Mouse (Mus musculus) hindbrain, embryonic 10.5 days (tissue): ENCODE data around the gene Bmp7. TPM values are rescaled to one million over a fixed set of nuclear protein-coding genes. Genes with fewer than 3 reads are reported as not detected.

Source experiments
- DNase-seq: peaks from one replicate; pipeline ENCODE4 v3.0.0-alpha.2; 2017; ENCODE audit warnings: low spot score
- H3K27ac ChIP-seq: fragments of 300-500 bp; sonication (generic); 2 replicates; pipeline ENCODE4 v1.5.1; 2016; ENCODE audit warnings: mild to moderate bottlenecking, moderate library complexity
- H3K27me3 ChIP-seq: fragments of 300-500 bp; sonication (generic); 2 replicates; pipeline ENCODE4 v1.6.1; 2016; ENCODE audit warnings: mild to moderate bottlenecking; ENCODE audit not compliant: poor library complexity, insufficient read depth, severe bottlenecking
- H3K36me3 ChIP-seq: fragments of 300-500 bp; sonication (generic); 2 replicates; pipeline ENCODE4 v1.6.1; 2016; ENCODE audit warnings: mild to moderate bottlenecking, moderate library complexity
- H3K4me1 ChIP-seq: fragments of 300-500 bp; sonication (generic); replicated peaks from 2 replicates; pipeline ENCODE4 v1.6.1; 2016; ENCODE audit warnings: mild to moderate bottlenecking
- H3K4me3 ChIP-seq: fragments of 300-500 bp; sonication (generic); 2 replicates; pipeline ENCODE4 v1.5.1; 2016; ENCODE audit warnings: mild to moderate bottlenecking, moderate library complexity
- H3K9me3 ChIP-seq: fragments of 300-500 bp; sonication (generic); 2 replicates; pipeline ENCODE4 v1.6.1; 2016; ENCODE audit warnings: mild to moderate bottlenecking, moderate library complexity
- WGBS: fragments of 180-500 bp; shearing (Covaris S2); methylation state at CpG from one replicate; pipeline ENCODE4 v1.1.7; 2016; 5-methylcytosine and 5-hydroxymethylcytosine counted together
- polyA plus RNA-seq: library from polyadenylated mRNA; unstranded; fragments of >200 nt; fragmentation: Nextera tagmentation; extraction: Ambion mirVana; gene quantifications from 2 replicates; pipeline ENCODE4 v1.2.1, GENCODE M21; 2016

Bmp7 gene
- 12.9 and 14.8 TPM in 2 replicates for polyA plus RNA-seq

DNA sequence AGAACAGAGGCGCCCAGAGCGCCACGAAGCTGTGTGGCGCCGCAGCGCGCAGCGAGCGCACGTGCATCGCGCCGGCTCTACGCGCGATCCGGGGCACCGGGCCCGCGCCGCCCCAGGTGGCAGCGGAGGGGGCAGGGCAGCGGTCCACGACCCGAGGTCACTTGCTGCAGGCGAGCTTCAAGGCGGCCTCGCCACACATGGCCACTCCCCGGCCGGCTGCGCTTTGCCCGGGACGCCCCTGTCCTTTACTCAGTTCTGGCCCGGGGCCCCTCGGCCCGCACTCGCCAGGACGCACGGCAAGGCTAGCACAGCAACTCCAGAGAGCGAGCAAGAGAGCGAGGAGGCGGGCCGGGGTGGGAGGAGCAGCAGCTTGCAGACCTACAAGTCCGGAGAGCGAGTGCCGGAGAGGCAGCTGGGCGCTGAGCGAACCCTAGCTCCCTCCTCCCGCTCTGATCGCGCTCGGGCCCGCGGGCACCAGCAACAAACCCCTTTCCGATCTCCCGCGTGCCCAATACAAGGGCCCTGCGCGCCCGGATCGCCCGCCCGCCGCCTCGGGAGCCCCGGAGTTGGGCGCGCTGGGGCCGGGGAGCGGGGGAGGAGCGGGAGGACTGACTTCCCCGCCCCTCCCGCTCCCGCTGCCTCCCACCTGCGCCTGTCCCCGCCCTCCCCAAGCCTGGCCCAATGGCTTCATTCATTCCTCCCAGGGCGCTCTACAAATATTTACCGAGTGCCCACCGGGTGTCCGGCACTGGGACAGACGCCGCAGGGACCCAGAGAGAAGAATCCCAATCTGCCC is at the start of gene Bmp7:
Gene Bmp7 (minus strand): TSS at position 319 of the 796 bp plus-strand sequence.
- peak; percentile 85 for DNase-seq
- Histone ChIP-seq H3K27ac (peak within 1 kb of the TSS; percentile 84), H3K4me3 (peak within 1 kb of the TSS; percentile 63), H3K4me1 (peaks cover 70% of the 10 kb centered on the region), H3K36me3 (no peaks in the 10 kb centered on the region), H3K27me3 (peaks cover 98% of the 10 kb centered on the region), H3K9me3 (no peaks in the 10 kb centered on the region)
- under 1% methylated on average over 82 of the region's 82 CpGs for WGBS

DNA sequence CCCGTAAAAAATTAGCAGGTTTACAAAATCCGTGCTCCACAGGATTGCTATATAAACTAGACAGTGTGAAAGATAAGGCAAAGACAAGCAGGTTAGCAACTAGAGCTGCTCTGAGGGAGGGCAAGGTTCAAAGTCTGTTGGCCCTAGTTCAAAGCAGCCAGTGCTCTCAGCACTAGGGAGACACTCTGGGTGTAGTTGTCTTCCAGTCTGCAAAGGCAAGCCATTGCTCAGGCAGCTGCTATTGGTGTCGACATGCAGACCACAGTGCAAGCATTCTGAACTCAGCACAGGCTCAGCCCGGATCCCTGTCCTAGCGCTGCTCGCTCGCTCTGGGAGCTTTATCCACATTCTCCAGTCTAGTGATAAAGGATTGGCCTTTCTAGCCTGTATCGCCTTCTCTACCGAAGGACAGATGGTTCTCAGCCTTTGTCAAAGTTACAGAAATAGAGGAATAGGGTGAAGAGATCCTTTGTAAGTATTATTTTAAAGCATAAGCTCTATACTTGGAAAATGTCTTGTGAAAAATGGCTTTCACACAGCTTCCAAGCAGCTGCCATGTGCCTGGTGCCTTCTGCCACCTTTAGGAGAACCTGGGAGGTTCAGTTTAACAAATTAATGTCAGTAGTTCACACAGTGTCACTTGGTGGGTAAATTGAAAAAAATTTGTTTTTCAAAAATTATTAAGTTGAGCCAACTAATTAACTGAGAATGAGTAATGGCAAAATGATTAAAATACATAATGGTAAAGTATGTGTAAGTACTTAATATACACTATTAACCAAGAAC is 42.8 kb upstream of the Bmp7 start:
- DNase-seq = no peak
- peaks cover 5% of the 10 kb centered on the region for H3K4me1 ChIP-seq
- 79% methylated on average over 9 of the region's 9 CpGs for WGBS
- no peak overlapping the region for H3K4me3 ChIP-seq
- no peaks in the 10 kb centered on the region for H3K36me3 ChIP-seq
- peaks cover 8% of the 10 kb centered on the region for H3K9me3 ChIP-seq
- H3K27me3 ChIP-seq = peaks cover 5% of the 10 kb centered on the region
- H3K27ac ChIP-seq = no peak overlapping the region

DNA sequence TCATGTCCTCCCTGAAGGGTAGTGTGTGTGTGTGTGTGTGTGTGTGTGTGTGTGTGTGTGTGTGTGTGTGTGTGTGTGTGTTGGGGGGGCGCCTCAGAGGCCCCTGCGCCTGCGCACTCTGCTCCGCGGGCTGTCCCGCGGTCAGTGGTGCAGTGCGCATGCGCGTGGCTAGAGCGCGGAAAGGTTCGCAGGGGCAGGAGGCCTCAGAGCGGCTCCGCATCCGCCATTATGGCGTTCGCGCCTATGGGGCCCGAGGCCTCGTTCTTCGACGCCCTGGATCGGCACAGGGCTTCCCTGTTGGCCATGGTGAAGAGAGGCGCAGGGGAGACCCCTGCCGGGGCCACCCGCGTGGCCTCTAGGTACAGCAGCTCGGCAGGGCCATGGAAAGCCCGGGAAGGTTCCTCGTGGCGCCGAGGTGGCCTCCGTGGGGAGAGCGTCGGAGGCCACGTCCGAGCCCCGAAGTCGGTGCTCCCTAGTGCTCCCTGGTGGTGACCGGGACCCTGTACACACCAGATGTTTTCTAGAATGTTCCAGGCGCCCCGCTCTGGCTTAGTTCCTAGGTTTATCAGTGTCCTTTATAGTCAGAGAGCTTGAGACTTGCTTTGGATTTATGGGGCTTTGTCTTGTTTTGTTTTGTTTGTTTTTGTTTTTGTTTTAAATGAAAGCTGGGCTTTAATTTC is 39.7 kb upstream of the Bmp7 start:
- DNase-seq = no peak
- peaks cover 8% of the 10 kb centered on the region for H3K9me3 ChIP-seq
- no peak overlapping the region for H3K4me3 ChIP-seq
- peaks cover 19% of the 10 kb centered on the region for H3K27me3 ChIP-seq
- no peak overlapping the region for H3K27ac ChIP-seq
- no peaks in the 10 kb centered on the region for H3K36me3 ChIP-seq
- 92% methylated on average over 42 of the region's 43 CpGs for WGBS
- peaks cover 28% of the 10 kb centered on the region for H3K4me1 ChIP-seq

DNA sequence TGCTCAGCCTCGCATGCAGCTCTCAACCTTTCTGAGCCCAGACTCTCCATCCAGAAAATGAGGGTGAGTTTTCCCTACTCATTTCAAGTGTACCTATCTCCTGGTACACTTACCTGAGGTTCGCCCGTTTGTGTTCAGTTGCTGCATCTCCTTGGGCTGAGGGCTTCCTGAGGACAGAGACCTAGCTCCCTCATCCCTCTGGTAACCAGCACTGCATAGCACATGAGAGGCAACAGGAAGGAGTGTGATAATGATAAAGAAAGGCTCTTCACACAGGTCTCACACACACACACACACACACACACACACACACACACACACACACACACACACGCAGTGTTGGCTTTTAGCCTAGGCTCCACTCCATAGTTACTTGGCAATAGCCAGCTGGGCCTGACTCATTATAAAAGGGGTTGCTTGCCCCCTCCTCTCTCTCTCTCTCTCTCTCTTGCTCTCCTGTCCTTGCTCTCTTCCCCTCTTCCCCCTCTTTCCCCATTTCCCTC is 38.1 kb upstream of the Bmp7 start:
- peaks cover 19% of the 10 kb centered on the region for H3K27me3 ChIP-seq
- 47% methylated on average over 4 of the region's 4 CpGs for WGBS
- no peak overlapping the region for H3K4me3 ChIP-seq
- no peaks in the 10 kb centered on the region for H3K36me3 ChIP-seq
- H3K9me3 ChIP-seq = peaks cover 8% of the 10 kb centered on the region
- H3K27ac ChIP-seq = peak overlapping the region; percentile 81; the same call in 1 of the 2 replicates
- H3K4me1 ChIP-seq = peaks cover 41% of the 10 kb centered on the region
- DNase-seq = no peak

DNA sequence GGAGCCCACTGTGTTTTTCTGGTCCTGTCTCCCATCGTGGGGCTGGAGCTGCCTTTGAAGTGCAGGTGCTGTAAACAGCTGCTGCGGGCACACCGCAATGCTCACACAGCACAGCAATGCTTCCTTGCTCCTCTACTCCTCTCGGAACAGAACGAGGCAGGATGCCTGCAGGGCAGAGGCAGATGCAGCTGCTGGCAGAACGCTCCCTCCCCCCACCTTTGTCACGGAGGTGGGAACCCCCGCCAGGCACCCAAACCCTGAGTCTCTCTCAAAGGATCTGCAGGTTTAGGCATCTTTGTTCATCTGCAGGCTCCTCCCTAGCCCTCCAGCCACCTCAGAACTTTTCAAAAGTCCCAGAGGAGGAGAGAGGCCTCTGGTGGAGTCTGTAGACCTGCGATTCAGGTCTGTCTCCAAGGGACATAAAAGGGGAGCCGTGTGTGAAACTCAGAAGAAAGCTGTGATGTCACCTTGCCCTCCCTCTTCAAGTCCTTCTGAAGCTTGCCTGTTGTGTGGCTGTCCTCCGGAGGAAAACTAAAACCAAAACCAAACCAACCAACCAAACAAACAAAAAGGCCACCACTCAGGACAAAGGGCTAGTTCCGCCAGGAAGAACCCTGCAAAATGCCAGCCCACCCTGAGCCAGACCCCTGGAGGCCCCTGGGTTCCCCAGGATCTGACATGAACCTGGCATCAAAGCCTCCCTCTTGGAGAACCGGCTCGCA is 37.4 kb upstream of the Bmp7 start, which contains the start of gene Spo11:
Gene Spo11 (plus strand): TSS at position 292 of the 722 bp plus-strand sequence.
- H3K27ac ChIP-seq = peak within 1 kb of the TSS; percentile 81
- H3K4me1 ChIP-seq = peaks cover 41% of the 10 kb centered on the region
- DNase-seq = peak; percentile 30
- no peaks in the 10 kb centered on the region for H3K36me3 ChIP-seq
- H3K4me3 ChIP-seq = peak within 1 kb of the TSS; percentile 23; the same call in 1 of the 2 replicates
- H3K27me3 ChIP-seq = peaks cover 19% of the 10 kb centered on the region
- WGBS = 13% methylated on average over 14 of the region's 14 CpGs
- peaks cover 8% of the 10 kb centered on the region for H3K9me3 ChIP-seq

DNA sequence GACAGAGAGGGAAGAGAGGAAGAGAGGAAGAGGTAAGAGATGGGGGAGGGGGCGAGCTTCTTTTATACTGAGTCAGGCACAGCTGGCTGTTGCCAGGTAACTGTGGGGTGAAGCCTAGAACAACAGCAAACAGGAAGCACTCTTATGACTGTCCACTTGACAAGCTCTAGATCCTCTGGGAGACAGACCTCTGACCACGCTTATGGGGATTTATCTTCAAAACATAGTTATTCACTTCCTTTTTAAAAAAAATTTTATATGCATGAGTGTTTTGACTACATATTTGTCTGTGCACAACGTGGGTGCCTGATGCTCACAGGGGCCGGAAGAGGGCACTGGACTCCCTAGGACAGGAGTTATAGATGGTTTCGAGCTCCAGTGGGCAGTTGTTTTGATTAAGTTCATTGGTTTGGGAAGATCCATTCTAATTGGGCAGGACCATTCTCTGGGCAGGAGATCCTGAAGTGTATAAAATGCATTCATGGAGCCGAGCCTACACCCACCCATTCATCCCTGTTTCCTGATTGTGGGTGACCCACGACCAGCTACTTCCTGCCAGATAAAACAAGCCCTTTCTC is 36.6 kb upstream of the Bmp7 start:
- H3K27me3 ChIP-seq = peaks cover 19% of the 10 kb centered on the region
- H3K4me3 ChIP-seq = peak overlapping the region; percentile 23; the same call in 1 of the 2 replicates
- DNase-seq = no peak
- H3K36me3 ChIP-seq = no peaks in the 10 kb centered on the region
- WGBS = 27% methylated on average over 7 of the region's 7 CpGs
- peak overlapping the region; percentile 81; the same call in 1 of the 2 replicates for H3K27ac ChIP-seq
- H3K9me3 ChIP-seq = peaks cover 8% of the 10 kb centered on the region
- peaks cover 41% of the 10 kb centered on the region for H3K4me1 ChIP-seq

DNA sequence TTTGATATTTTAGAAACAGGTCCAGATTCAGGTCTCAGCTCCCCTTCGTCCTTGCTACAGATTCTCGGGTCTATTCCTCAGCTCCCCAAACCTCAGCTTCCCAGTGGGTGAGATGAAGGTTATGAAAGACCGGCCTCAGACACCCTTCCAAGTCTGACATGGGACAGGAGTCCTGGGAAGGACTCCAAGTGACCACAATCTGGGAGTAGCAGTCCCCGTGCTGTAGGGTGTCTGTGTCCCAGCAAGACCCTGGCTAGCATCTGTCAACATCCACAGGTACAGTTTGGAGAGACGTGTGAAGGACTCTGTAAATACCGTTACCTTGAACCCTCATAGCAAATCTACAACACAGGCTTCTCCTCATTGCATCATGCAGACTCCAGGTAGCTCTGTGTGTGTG is 35.0 kb upstream of the Bmp7 start:
- WGBS = 85% methylated on average over 6 of the region's 6 CpGs
- DNase-seq = no peak
- peaks cover 41% of the 10 kb centered on the region for H3K4me1 ChIP-seq
- H3K9me3 ChIP-seq = peaks cover 8% of the 10 kb centered on the region
- no peaks in the 10 kb centered on the region for H3K36me3 ChIP-seq
- H3K4me3 ChIP-seq = no peak overlapping the region
- H3K27me3 ChIP-seq = peaks cover 19% of the 10 kb centered on the region
- no peak overlapping the region for H3K27ac ChIP-seq

DNA sequence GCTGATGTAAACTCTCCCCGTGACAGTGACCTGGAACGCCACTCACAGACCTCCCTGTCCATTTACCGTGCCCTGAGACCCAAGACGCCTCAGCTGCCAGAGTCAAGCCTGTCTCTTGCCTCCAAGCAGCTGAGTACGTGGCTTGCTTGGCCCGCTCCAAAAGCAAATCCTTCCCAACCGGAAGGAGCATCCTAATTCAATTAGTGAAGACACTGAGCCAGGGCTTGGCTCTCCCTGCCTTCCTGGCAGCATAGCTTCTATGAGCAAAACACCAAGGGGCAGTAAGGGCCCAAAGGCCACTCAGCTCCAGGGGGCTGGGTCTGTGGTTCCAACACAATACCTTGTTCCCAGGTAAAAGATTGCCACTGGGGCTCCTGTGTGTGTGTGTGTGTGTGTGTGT is 34.6 kb upstream of the Bmp7 start:
- Histone ChIP-seq H3K4me3 (no peak overlapping the region), H3K27me3 (peaks cover 19% of the 10 kb centered on the region), H3K36me3 (no peaks in the 10 kb centered on the region), H3K9me3 (peaks cover 4% of the 10 kb centered on the region), H3K4me1 (peaks cover 41% of the 10 kb centered on the region), H3K27ac (no peak overlapping the region)
- 34% methylated on average over 7 of the region's 7 CpGs for WGBS
- DNase-seq = no peak

DNA sequence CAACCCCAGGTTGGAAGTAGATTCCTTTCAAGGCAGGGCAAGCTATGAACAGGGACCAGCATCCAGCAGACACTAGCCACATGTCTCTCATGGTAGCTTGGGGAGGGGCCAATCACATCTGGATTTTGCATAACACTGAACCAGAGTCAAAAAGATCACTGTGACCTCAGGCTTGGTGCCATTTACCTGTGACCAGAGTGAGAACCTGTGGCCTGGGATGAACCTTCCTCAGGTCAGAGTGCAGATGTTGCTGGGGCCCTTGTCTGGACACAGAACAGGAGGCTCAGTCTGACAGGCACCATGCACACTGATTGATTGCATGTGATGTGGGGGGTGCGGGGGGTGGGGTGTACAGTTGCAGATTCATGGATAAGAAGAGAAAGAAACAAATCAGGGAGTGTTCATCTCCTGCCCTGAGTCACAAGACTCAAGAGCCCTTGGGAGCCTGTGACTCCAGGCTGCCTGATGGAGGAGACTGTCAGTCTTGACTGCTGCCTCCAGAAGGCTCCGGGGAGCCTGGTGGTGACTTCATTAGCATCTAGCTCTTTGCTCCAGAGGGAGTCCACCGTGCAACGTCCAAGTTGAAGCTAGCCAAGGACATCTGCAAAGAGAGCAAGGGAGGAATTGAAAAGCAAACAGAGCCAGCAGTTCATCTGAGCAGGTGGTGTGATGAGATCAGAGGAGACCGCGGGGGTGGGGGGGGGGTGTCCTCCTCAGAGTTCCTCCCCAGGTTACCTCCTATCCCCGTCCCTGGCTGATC is 33.9 kb upstream of the Bmp7 start:
- no peaks in the 10 kb centered on the region for H3K9me3 ChIP-seq
- DNase-seq = no peak
- peaks cover 41% of the 10 kb centered on the region for H3K4me1 ChIP-seq
- H3K27ac ChIP-seq = 0 out of 2 replicates have a peak overlapping the region, but pooled peaks have one; percentile 18
- H3K27me3 ChIP-seq = peaks cover 19% of the 10 kb centered on the region
- WGBS = 19% methylated on average over 7 of the region's 7 CpGs
- no peak overlapping the region for H3K4me3 ChIP-seq
- H3K36me3 ChIP-seq = no peaks in the 10 kb centered on the region

DNA sequence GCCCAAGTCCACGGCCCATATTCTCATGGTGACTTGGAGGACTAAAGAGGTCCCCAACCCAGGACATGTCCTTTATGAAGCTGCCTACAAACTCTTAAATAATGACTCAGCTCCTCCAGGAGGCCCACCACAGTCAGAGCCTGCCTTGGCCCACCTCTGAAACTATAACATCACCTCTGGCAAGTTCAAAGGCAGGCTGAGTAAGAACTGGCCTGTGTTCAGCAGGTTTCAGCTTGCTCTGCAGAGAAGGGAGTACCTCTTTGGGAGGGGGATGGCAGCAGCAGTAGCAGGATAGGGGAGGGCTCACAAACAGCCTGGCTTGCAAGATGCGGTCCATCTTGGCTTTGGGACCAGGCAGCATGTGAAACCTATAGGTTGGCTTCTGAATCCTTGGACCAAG is 31.7 kb upstream of the Bmp7 start:
- peaks cover 4% of the 10 kb centered on the region; the same call in 1 of the 2 replicates for H3K27me3 ChIP-seq
- no peak overlapping the region for H3K27ac ChIP-seq
- 85% methylated on average over 2 of the region's 2 CpGs for WGBS
- no peaks in the 10 kb centered on the region for H3K36me3 ChIP-seq
- H3K9me3 ChIP-seq = no peaks in the 10 kb centered on the region
- DNase-seq = no peak
- H3K4me1 ChIP-seq = peaks cover 25% of the 10 kb centered on the region
- no peak overlapping the region for H3K4me3 ChIP-seq

DNA sequence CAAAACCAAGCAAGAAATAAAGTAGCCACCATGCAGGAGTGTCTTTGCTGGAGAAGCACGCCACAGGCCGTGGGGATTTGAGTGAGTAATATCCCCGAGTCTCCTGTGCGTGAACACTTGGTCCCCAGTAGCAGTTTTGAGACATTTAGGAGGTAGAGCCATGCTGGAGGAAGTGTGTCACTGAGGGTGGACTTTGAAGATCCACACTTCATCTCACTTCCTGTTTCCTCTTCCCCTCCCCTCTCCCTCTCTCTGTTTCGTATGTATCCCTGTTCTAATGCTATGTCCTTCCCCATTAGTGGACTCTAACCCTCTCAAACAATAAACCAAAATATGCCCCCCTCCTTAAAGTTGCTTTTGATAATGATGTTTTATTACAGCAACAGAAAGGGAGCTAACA is 26.4 kb upstream of the Bmp7 start:
- Histone ChIP-seq H3K9me3 (no peaks in the 10 kb centered on the region), H3K36me3 (no peaks in the 10 kb centered on the region), H3K4me1 (peaks cover 18% of the 10 kb centered on the region), H3K27ac (no peak overlapping the region), H3K27me3 (no peaks in the 10 kb centered on the region; the same call in none of the 2 replicates), H3K4me3 (no peak overlapping the region)
- WGBS = 86% methylated on average over 5 of the region's 5 CpGs
- no peak for DNase-seq
